Mouse (Mus musculus) heart, embryonic 12.5 days (tissue): ENCODE data around the gene Zdhhc8. TPM values are rescaled to one million over a fixed set of nuclear protein-coding genes. Genes with fewer than 3 reads are reported as not detected.

Source experiments
- ATAC-seq: fragments of 200-750 bp; cut with Nextera tagmentation; 2 replicates; pipeline ENCODE4 v1.8.0; 2017; ENCODE audit warnings: moderate TSS enrichment, moderate library complexity; ENCODE audit not compliant: insufficient number of reproducible peaks, low FRiP score
- H3K27ac ChIP-seq: fragments of 300-500 bp; sonication (generic); 2 replicates; pipeline ENCODE4 v1.5.1; 2016; ENCODE audit warnings: mild to moderate bottlenecking, moderate library complexity; ENCODE audit not compliant: poor library complexity, severe bottlenecking
- H3K27me3 ChIP-seq: fragments of 300-500 bp; sonication (generic); replicated peaks from 2 replicates; pipeline ENCODE4 v1.6.1; 2016; ENCODE audit warnings: mild to moderate bottlenecking, moderate library complexity
- H3K36me3 ChIP-seq: fragments of 300-500 bp; sonication (generic); 2 replicates; pipeline ENCODE4 v1.6.1; 2016; ENCODE audit warnings: mild to moderate bottlenecking, moderate library complexity
- H3K4me1 ChIP-seq: fragments of 300-500 bp; sonication (generic); replicated peaks from 2 replicates; pipeline ENCODE4 v1.6.1; 2016; ENCODE audit warnings: mild to moderate bottlenecking
- H3K4me2 ChIP-seq: fragments of 300-500 bp; sonication (generic); 2 replicates; pipeline ENCODE4 v1.6.1; 2016; ENCODE audit warnings: mild to moderate bottlenecking, moderate library complexity
- H3K4me3 ChIP-seq: fragments of 300-500 bp; sonication (generic); 2 replicates; pipeline ENCODE4 v1.5.1; 2016; ENCODE audit warnings: mild to moderate bottlenecking
- H3K9ac ChIP-seq: fragments of 300-500 bp; sonication (generic); 2 replicates; pipeline ENCODE4 v1.6.1; 2016; ENCODE audit warnings: mild to moderate bottlenecking, moderate library complexity
- H3K9me3 ChIP-seq: fragments of 300-500 bp; sonication (generic); replicated peaks from 2 replicates; pipeline ENCODE4 v1.6.1; 2016; ENCODE audit warnings: mild to moderate bottlenecking, moderate library complexity
- WGBS: fragments of 180-500 bp; shearing (Covaris S2); methylation state at CpG from one replicate; pipeline ENCODE4 v1.1.7; 2016; 5-methylcytosine and 5-hydroxymethylcytosine counted together
- polyA plus RNA-seq: library from polyadenylated mRNA; unstranded; fragments of >200 nt; fragmentation: Nextera tagmentation; extraction: Ambion mirVana; gene quantifications from 2 replicates; pipeline ENCODE4 v1.2.1, GENCODE M21; 2016

The Zdhhc8 gene
- 29.5 and 33.0 TPM in 2 replicates for polyA plus RNA-seq

DNA sequence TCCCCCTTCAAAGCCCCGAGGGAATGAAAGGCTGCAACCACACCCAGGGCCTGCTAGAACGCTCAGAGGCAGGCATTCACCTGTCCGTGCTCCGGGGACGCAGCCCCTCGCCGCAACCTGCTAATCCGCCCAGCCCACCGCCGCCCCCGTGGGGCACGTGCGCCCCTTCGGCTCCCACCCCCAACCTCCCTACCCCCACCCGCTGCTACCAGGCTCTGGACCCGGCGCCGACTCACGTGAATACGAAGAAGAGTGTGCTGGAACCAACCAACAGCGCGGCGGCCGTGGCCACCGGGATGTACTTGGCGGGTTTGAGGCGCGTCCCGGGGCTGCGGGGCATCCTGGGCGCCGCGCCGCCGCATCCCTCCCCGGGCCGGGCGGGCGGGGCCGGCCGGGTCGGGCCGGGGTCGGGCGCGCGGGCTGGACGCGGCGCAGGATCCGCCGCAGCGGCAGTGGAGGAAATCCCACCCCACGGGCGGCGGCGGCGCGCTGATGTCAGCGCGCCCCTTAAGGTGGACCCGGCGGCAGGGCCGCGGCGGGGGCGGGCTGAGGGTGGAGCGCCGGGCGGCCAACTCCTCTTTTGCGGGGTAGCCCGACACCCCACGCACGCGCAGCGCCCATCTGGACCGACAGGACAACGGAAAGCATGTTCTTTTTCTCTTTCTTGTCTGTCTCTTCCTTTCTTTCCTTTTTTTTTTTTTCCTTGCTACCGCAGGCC, at the start of gene Zdhhc8:
Zdhhc8 (minus strand) TSS at position 466 of the 718 bp plus-strand sequence.
- ATAC-seq, result peak; percentile 81
- peaks cover 25% of the 10 kb centered on the region for H3K36me3 ChIP-seq
- H3K9me3 ChIP-seq, result no peaks in the 10 kb centered on the region
- H3K4me2 ChIP-seq, result peak within 1 kb of the TSS; percentile 91
- 1% methylated on average over 78 of the region's 79 CpGs for WGBS
- H3K9ac ChIP-seq, result peak within 1 kb of the TSS; percentile 87
- no peaks in the 10 kb centered on the region for H3K27me3 ChIP-seq
- H3K4me3 ChIP-seq, result peak within 1 kb of the TSS; percentile 88
- peaks cover 51% of the 10 kb centered on the region for H3K4me1 ChIP-seq
- H3K27ac ChIP-seq, result peak within 1 kb of the TSS; percentile 92

DNA sequence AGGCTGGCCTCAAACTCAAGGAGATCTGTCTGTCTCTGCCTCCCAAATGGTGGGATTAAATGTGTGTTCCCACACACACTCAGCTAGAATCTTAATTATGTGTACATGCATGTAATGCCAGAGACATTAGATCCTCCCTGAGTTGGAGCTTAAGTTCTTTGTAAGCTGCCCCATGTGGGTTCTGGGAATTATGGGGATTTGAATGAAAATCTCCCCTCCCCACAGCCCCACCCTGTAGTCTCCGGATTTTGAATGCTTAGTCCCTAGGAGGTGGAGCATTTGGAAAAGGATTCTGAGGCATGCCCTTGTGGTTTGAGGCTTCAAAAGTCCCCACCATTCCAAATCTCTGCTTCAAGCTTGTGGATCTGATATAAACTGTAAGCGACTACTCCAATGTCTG, 40.2 kb upstream of the Zdhhc8 start:
- Histone ChIP-seq H3K4me3 (no peak overlapping the region), H3K36me3 (peaks cover 88% of the 10 kb centered on the region), H3K9ac (no peak overlapping the region), H3K9me3 (no peaks in the 10 kb centered on the region), H3K27ac (no peak overlapping the region), H3K4me2 (no peak overlapping the region), H3K27me3 (no peaks in the 10 kb centered on the region), H3K4me1 (no peaks in the 10 kb centered on the region)
- 88% methylated on average over 2 of the region's 2 CpGs for WGBS
- no peak for ATAC-seq

DNA sequence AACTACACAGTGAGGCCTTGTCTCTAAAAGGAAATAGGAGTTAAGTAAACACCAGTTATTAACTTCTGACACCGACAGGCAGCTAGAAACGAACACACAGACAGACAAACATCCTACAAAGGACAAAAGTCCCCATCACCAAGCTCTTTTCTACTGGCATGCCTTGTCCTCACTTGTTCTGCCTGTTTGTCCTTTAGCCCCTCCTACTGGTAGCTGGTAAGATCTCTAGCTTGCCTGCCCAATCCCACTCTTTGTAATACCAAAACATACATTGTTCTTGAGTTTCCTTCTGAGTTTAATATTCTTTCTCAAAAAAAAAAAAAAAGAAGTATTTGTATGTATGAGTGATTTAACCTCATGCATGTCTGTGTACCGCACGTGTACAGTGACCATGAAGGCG, 33.2 kb upstream of the Zdhhc8 start:
- Histone ChIP-seq H3K36me3 (peaks cover 86% of the 10 kb centered on the region), H3K27me3 (no peaks in the 10 kb centered on the region), H3K4me1 (no peaks in the 10 kb centered on the region), H3K4me2 (no peak overlapping the region), H3K27ac (no peak overlapping the region), H3K9me3 (no peaks in the 10 kb centered on the region), H3K9ac (no peak overlapping the region), H3K4me3 (no peak overlapping the region)
- no peak for ATAC-seq
- 90% methylated on average over 5 of the region's 5 CpGs for WGBS

DNA sequence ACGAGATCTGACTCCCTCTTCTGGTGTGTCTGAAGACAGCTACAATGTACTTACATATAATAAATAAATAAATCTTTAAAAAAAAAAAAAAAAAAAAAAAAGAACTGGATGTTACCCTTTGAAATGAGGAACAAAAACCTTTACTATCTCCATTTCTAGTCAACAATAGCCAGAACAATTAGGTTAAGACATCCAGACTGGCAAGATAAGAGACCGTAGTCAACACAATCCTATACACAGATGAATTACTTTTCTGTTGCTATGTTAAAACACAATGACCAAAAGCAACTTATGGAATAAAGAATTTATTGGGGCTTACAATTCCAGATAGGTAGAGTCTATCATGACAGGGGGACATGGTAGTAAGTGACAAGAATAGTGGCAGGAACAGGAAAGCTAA, 30.1 kb upstream of the Zdhhc8 start:
- H3K4me1 ChIP-seq, result no peaks in the 10 kb centered on the region
- H3K9ac ChIP-seq, result no peak overlapping the region
- no peak overlapping the region for H3K4me2 ChIP-seq
- ATAC-seq, result no peak
- H3K27ac ChIP-seq, result no peak overlapping the region
- no peaks in the 10 kb centered on the region for H3K9me3 ChIP-seq
- no peaks in the 10 kb centered on the region for H3K27me3 ChIP-seq
- peaks cover 83% of the 10 kb centered on the region for H3K36me3 ChIP-seq
- H3K4me3 ChIP-seq, result no peak overlapping the region
- WGBS, result 81% methylated on average over 2 of the region's 2 CpGs

DNA sequence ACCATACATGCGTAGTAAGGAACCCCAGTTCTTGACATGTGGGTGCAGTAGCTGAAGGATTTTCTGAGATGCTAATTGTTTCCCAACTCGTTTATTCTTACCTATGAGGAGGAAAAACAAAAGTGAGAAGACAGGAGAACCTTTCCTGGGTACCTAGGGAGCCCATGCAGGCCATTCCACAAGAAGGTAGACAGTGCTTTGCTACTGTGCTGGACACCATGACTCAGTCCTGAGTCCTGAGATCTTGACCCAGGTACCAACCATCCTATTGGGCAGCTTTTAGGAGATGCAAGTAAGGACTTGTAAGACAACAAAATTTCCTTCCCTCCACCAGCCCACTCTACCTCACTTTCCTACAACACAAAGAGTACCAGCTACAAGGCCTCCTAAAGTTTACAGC, 23.3 kb upstream of the Zdhhc8 start, which contains the start of gene Gm49776:
Gm49776 (minus strand) TSS at position 101 of the 400 bp plus-strand sequence.
- Histone ChIP-seq H3K36me3 (peaks cover 92% of the 10 kb centered on the region), H3K27ac (no peak within 1 kb of the TSS), H3K9me3 (no peaks in the 10 kb centered on the region), H3K4me3 (no peak within 1 kb of the TSS), H3K9ac (no peak within 1 kb of the TSS), H3K4me2 (no peak within 1 kb of the TSS), H3K4me1 (no peaks in the 10 kb centered on the region), H3K27me3 (no peaks in the 10 kb centered on the region)
- no peak for ATAC-seq
- WGBS, result 93% methylated on average over 2 of the region's 2 CpGs

DNA sequence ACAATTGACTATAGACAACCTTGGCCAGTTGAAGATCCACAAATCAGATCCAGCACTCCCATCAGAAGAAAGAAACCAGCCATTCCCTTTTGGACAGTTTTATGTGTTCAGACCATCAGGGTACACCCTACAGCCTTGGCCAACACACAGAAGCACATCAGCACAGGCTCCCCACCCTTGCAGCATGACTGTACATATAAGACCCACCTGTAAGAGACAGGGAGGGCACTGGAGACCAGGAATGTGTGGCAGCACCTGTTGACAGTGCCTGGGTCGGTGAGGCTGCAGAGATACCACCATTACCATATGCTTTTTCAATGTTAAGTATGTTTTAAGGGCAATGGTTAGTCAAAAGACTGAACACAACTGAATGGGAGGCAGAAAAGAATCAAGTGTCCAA, 18.9 kb upstream of the Zdhhc8 start:
- H3K36me3 ChIP-seq, result peaks cover 80% of the 10 kb centered on the region
- ATAC-seq, result no peak
- H3K4me2 ChIP-seq, result no peak overlapping the region
- no peaks in the 10 kb centered on the region for H3K9me3 ChIP-seq
- no peak overlapping the region for H3K4me3 ChIP-seq
- no peaks in the 10 kb centered on the region for H3K27me3 ChIP-seq
- peaks cover 25% of the 10 kb centered on the region for H3K4me1 ChIP-seq
- no peak overlapping the region for H3K9ac ChIP-seq
- 90% methylated on average over 1 of the region's 1 CpGs for WGBS
- H3K27ac ChIP-seq, result no peak overlapping the region

DNA sequence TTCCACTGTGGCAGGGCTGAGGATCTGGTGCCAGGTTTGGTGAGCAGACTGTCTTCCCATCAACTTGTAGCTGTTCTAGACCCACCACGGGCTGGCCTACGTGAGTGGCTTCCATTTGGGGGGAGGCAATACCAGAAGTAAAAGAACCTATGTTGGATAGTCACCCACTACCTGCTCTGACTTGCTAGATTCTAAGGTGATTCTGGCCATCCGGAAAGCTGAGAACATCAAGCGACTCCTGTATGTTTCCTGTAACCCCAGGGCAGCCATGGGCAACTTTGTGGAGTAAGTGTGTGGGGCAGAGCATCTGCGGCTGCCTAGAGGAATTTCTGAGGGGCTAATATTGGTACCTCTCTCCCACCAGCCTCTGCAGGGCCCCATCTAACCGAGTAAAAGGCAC, 17.8 kb upstream of the Zdhhc8 start:
- no peak overlapping the region for H3K4me2 ChIP-seq
- no peaks in the 10 kb centered on the region for H3K27me3 ChIP-seq
- no peak overlapping the region for H3K27ac ChIP-seq
- no peak for ATAC-seq
- H3K9ac ChIP-seq, result no peak overlapping the region
- H3K36me3 ChIP-seq, result peaks cover 70% of the 10 kb centered on the region
- no peak overlapping the region for H3K4me3 ChIP-seq
- WGBS, result 80% methylated on average over 6 of the region's 6 CpGs
- peaks cover 25% of the 10 kb centered on the region for H3K4me1 ChIP-seq
- no peaks in the 10 kb centered on the region for H3K9me3 ChIP-seq

DNA sequence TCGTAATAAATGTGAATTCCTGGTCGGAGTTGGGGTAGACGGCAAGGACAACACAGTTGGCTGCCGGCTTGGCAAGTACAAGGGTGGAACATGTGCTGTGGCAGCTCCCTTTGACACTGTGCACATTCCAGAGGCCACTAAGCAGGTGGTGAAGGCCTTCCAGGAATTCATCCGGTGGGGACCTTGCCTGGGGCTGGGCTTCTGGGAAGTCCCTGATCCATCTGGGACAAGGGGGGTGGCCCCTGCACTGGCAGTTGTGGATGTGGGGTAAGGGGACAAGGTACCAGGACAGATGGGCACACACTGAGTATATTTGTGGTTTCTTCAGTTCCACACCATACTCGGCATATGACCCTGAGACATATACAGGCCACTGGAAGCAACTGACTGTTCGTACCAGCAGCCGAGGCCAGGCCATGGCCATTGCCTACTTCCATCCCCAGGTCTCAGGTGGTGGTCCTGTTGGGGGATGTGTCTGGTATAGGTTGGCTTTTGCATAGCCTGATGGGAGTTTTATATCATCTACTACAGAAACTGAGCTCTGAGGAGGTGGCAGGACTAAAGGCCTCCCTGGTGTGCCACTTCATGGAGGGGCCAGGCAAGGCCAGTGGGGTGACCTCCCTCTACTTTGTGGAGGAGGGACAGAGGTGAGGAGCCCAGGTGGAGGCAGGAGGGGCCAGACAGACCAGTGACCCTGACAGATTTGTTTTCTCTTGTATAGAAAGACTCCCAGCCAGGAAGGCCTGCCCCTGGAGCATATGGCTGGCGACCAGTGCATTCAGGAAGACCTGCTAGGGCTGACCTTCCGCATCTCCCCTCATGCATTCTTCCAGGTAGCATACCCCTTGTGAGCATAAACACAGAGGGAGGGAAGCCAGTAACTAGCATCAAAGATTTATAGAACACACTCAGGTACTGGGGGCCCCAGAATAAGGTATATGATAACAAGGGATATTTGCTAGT, 16.2 kb upstream of the Zdhhc8 start:
- H3K4me3 ChIP-seq, result 0 out of 2 replicates have a peak overlapping the region, but pooled peaks have one; percentile 86
- no peaks in the 10 kb centered on the region for H3K27me3 ChIP-seq
- H3K4me2 ChIP-seq, result peak overlapping the region; percentile 93
- H3K27ac ChIP-seq, result no peak overlapping the region
- 65% methylated on average over 10 of the region's 10 CpGs for WGBS
- peaks cover 64% of the 10 kb centered on the region for H3K36me3 ChIP-seq
- H3K4me1 ChIP-seq, result peaks cover 35% of the 10 kb centered on the region
- H3K9me3 ChIP-seq, result no peaks in the 10 kb centered on the region
- ATAC-seq, result no peak
- peak overlapping the region; percentile 30; the same call in 1 of the 2 replicates for H3K9ac ChIP-seq

DNA sequence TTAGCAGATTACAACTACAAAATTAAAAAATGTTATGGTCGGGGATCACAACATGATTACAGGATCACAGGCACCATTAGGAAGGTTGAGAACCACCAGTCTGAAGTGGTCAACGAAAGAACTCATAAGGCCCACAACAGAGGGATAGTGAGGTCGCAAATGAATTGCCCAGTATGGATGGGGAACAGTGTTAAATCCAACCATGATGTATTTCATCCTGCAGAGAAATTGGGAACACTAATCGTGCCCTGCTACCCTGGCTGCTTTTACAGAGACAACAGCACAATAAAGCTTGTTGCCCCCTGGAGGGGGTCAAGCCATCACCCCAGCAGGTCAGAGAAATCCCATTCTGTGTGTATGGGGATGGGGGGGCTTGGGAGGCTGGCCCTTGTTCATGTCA, 15.3 kb upstream of the Zdhhc8 start:
- no peak for ATAC-seq
- Histone ChIP-seq H3K27ac (no peak overlapping the region), H3K27me3 (no peaks in the 10 kb centered on the region), H3K9me3 (no peaks in the 10 kb centered on the region), H3K9ac (no peak overlapping the region; the same call in 1 of the 2 replicates), H3K4me3 (peak overlapping the region; percentile 86), H3K4me1 (peaks cover 37% of the 10 kb centered on the region), H3K4me2 (peak overlapping the region; percentile 93), H3K36me3 (peaks cover 65% of the 10 kb centered on the region)
- WGBS, result 71% methylated on average over 4 of the region's 4 CpGs

DNA sequence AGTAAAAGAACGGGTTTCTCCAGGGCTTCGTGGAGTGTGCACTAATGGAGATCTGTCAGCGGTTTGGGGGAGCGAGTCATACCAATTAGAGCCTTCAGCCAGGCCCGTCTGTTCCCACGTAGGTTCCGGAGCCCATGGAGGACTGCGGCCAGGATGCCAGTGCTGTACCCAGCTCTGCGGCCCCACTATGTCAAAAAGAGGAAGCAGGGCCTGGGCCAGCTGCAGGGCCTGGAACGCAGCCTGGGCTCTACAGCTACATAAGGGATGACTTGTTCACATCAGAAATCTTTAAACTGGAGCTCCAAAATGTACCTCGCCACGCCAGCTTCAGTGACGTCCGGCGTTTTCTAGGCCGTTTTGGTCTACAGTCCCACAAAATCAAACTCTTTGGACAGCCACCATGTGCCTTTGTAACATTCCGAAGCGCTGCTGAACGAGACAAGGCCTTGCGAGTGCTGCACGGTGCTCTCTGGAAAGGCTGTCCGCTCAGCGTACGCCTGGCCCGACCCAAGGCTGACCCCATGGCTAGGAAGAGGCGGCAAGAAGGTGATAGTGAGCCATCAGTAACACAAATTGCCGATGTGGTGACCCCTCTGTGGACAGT, 14.5 kb upstream of the Zdhhc8 start:
- 4% methylated on average over 27 of the region's 27 CpGs for WGBS
- H3K27ac ChIP-seq, result peak overlapping the region; percentile 91
- H3K4me1 ChIP-seq, result peaks cover 37% of the 10 kb centered on the region
- ATAC-seq, result 0 out of 2 replicates have a peak, but pooled peaks have one; percentile 3
- no peaks in the 10 kb centered on the region for H3K27me3 ChIP-seq
- peak overlapping the region; percentile 85 for H3K9ac ChIP-seq
- peak overlapping the region; percentile 93 for H3K4me2 ChIP-seq
- peak overlapping the region; percentile 86 for H3K4me3 ChIP-seq
- H3K9me3 ChIP-seq, result no peaks in the 10 kb centered on the region
- H3K36me3 ChIP-seq, result peaks cover 65% of the 10 kb centered on the region
